Mouse (Mus musculus) E14TG2a.4 (cell line): ENCODE data around the gene Gm20388.
A peak's percentile ranks its signal among the peaks of the same experiment; 100 is the strongest.

Experiments
- H3K27me3 ChIP-seq: 2 replicates; pipeline ENCODE4 v1.6.1; 2014; ENCODE audit warnings: low read length, control low read depth; ENCODE audit not compliant: insufficient read depth
- H3K36me3 ChIP-seq: 2 replicates; pipeline ENCODE4 v1.6.1; 2014; ENCODE audit warnings: low read length, control low read depth; ENCODE audit not compliant: insufficient read depth
- H3K4me1 ChIP-seq: replicated peaks from 2 replicates; pipeline ENCODE4 v1.6.1; 2014; ENCODE audit warnings: low read depth, low read length, control low read depth
- H3K4me3 ChIP-seq: replicated peaks from 2 replicates; pipeline ENCODE4 v1.5.1; 2014; ENCODE audit warnings: mild to moderate bottlenecking, low read length
- H3K9me3 ChIP-seq: 2 replicates; pipeline ENCODE4 v1.6.1; 2014; ENCODE audit warnings: low read length, control low read depth
- CTCF ChIP-seq: conservative IDR thresholded peaks from 2 replicates; pipeline ENCODE4 v1.5.1; 2014; ENCODE audit warnings: low read length
- NANOG ChIP-seq: IDR thresholded peaks from 2 replicates; pipeline ENCODE4 v1.6.1; 2014; ENCODE audit warnings: borderline replicate concordance, low read length, mixed read lengths
- POU5F1 ChIP-seq: IDR thresholded peaks from 2 replicates; pipeline ENCODE4 v1.6.1; 2014; ENCODE audit warnings: low read length, borderline replicate concordance

The Gm20388 gene

DNA sequence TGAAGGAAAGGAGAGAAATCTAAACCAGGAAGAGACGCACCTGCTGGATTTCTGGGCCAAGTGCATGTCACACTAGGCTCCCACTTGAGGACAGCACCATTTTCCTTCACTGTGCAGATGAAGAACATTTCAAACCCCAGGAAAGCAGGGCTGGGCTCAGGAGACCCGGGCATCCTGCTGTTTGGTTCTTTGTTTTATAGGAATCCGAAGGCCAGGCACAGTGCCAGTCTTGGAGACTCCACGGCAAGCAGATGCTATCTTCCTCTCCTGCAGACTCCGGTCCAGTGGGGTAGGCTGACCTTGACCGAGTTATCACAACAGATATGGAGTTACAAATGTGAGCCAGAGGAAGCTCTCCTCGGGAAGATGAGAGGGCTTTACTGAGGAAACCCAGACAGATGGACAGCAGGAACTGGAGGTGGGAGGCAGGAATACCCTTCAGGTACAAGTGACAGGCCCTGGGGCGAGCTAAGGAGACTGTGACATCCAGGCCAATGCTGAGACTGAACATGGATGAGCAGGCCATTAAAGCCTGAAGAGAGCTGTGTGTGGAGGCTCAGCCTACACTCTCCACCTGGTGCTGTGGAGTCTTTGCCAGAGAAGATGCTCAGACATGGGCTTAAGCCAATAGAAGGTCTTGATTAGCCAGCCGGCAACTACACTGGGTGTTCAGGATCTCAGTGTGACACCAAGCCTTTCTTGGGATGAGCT, 4231.2 kb downstream of the Gm20388 start:
- TF ChIP-seq NANOG, result no peak
- TF ChIP-seq POU5F1, result no peak
- no peak for TF ChIP-seq CTCF

DNA sequence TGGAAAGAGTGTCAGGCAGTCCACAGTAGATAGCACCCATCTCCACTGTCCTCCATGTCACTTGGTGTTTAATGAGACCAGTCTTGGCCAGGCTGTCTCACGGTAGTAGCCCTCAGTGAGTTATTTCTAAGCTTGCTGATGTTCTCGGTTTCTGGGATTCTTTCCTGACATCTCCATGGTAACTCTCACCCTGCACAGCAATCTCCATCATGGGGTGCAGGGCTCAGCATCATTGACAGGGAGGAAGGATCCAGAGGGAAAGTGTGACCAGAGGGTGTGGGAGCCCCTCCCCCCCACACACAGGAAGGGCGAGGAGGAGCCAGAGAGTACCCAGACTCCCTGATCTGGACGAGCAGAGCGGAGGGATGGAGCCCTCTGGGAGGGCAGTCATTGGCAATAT, 4232.4 kb downstream of the Gm20388 start:
- Histone ChIP-seq H3K4me1 (peaks cover 29% of the 10 kb centered on the region), H3K27me3 (peaks cover 5% of the 10 kb centered on the region; the same call in 1 of the 2 replicates), H3K4me3 (no peak overlapping the region), H3K9me3 (peaks cover 10% of the 10 kb centered on the region), H3K36me3 (no peaks in the 10 kb centered on the region)
- TF ChIP-seq CTCF (no peak), POU5F1 (no peak), NANOG (no peak)

More for the DNA sequence above, 4231.2 kb downstream of the Gm20388 start:
- peaks cover 5% of the 10 kb centered on the region; the same call in 1 of the 2 replicates for H3K27me3 ChIP-seq
- H3K4me3 ChIP-seq, result no peak overlapping the region
- peaks cover 29% of the 10 kb centered on the region for H3K4me1 ChIP-seq
- no peaks in the 10 kb centered on the region for H3K36me3 ChIP-seq
- H3K9me3 ChIP-seq, result peaks cover 10% of the 10 kb centered on the region

DNA sequence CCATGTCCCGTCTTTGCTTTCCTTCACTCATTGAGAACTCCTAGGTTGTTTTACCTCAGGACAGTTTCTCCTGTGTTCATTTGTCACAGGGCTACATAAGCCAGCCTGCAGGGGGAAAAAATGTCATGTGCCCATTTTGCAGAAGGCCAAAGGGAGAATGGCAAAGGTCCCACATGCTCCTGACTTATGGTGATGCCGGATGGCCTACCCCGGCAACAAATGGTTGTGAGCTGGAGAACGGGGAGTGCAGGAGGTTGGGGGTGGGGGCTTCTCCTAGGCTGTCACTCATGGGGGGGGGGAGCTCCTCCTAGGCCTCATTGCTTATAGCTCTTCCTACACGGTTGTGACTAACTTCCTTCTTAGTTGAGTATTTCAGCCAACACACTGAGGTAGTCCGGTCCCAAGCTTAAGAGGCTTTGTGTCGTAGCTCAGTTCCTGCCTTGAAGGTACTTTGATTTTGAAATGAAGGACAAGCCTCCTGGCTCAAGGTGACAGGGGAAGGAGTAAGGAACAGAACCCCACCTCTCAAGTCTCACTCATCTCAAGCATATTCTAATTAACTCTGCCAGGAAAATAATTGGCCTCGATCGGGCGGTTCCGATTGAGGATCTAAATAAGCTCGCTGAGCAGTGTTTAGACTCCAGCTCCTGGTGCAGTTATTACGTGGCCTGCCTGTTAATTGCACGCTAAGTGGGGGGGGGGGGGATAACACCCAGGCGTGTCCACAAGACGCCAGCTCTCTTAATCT, 4233.4 kb downstream of the Gm20388 start:
- H3K4me3 ChIP-seq, result no peak overlapping the region; the same call in 1 of the 2 replicates
- peaks cover 29% of the 10 kb centered on the region for H3K4me1 ChIP-seq
- H3K9me3 ChIP-seq, result peaks cover 10% of the 10 kb centered on the region
- TF ChIP-seq NANOG (no peak), CTCF (no peak), POU5F1 (no peak)
- peaks cover 5% of the 10 kb centered on the region; the same call in 1 of the 2 replicates for H3K27me3 ChIP-seq
- H3K36me3 ChIP-seq, result no peaks in the 10 kb centered on the region

DNA sequence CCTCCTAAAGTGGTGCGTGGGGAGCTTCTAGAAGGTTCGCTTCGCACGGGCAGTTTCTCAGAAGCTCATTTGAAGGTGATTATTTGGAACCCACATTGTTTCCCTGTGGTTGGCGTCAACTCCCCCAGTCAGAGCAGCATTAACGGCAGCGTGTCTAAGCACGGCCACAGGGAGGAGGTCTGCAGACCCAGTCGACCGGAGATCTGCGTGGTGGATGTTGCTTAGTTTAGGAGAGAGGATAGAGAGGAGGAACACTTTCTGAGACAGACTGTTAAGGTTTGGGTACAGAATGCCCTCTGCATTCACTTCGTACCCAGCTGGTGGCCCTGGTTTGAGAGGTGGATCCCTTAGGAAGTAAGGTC, 4234.0 kb downstream of the Gm20388 start:
- Histone ChIP-seq H3K27me3 (peaks cover 5% of the 10 kb centered on the region; the same call in 1 of the 2 replicates), H3K9me3 (peaks cover 10% of the 10 kb centered on the region), H3K4me1 (peaks cover 29% of the 10 kb centered on the region), H3K36me3 (no peaks in the 10 kb centered on the region), H3K4me3 (no peak overlapping the region; the same call in 1 of the 2 replicates)
- no peak for TF ChIP-seq POU5F1
- TF ChIP-seq NANOG, result no peak
- TF ChIP-seq CTCF, result no peak

DNA sequence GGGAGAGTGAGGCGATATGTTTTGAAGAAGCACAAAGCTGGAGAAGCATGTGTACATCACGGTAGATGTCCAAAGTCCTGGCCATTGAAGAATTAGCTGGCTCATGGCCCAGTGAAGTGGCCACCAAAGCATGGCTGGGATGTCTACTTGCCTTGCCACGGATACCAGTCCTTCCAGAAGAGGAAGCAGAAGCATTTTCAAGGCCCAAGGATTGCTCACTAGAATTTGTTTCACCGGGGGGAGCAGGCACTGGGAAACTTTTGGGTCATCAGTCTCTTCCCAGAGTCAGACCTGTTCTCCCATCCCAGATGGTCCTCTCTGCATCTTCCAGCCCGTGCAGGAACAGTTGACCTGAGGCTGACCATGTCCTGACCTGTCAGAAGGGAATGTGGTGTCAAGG, 4235.6 kb downstream of the Gm20388 start:
- Histone ChIP-seq H3K9me3 (peaks cover 10% of the 10 kb centered on the region), H3K36me3 (no peaks in the 10 kb centered on the region)
- TF ChIP-seq POU5F1 (no peak), NANOG (no peak)

DNA sequence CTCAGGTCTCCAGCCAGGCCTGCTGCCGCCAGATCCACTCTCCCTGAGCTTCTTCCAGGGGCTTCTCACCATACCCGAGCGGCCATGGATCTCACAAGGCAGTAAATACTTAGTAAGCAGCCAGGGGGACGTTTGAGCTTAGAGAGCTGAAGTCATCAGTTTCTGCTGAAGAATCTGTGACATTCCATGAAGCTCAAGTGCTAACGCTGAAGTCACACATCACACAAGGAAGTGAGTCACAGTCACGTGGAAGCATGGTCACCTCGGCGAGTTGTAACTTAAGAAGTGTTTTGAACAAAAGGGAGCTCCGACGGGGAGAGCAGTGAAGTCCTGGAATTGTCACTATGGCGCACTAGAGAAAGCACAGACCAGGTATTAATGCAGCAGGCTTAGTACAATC, 4239.4 kb downstream of the Gm20388 start:
- Histone ChIP-seq H3K9me3 (peaks cover 5% of the 10 kb centered on the region; the same call in 1 of the 2 replicates), H3K27me3 (peaks cover 4% of the 10 kb centered on the region; the same call in 1 of the 2 replicates), H3K4me3 (no peak overlapping the region), H3K4me1 (peaks cover 4% of the 10 kb centered on the region; the same call in 1 of the 2 replicates), H3K36me3 (no peaks in the 10 kb centered on the region)
- TF ChIP-seq POU5F1 (no peak), CTCF (no peak), NANOG (no peak)

More for the DNA sequence above, 4235.6 kb downstream of the Gm20388 start:
- Histone ChIP-seq H3K4me3 (no peak overlapping the region), H3K27me3 (peaks cover 5% of the 10 kb centered on the region; the same call in 1 of the 2 replicates), H3K4me1 (peaks cover 23% of the 10 kb centered on the region)

DNA sequence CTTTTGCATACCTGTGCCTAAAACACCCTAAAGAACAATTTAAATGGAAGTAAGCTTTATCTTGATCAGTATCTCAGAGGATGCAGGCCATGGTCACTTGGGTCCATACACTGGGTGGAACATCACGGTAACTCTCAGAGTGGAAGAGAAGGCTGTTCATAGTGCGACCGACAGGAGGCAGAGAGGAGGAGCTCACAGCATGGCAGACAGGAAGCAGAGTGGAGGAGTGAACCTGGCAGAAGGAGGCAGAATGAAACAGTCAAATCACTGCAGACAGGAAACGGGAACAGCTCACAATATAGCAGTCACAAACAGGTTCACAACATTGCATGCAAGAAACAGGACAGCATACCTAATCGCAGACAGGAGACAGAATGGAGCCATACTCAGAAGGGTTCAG, 4239.9 kb downstream of the Gm20388 start:
- TF ChIP-seq NANOG (no peak), CTCF (0 out of 2 replicates have a peak, but pooled peaks have one; percentile 4), POU5F1 (no peak)
- H3K4me1 ChIP-seq, result 0 out of 2 replicates have a peak, but pooled peaks cover under 1% of the 10 kb centered on the region
- peaks cover 5% of the 10 kb centered on the region; the same call in 1 of the 2 replicates for H3K9me3 ChIP-seq
- no peaks in the 10 kb centered on the region for H3K36me3 ChIP-seq
- H3K4me3 ChIP-seq, result no peak overlapping the region
- no peaks in the 10 kb centered on the region for H3K27me3 ChIP-seq

DNA sequence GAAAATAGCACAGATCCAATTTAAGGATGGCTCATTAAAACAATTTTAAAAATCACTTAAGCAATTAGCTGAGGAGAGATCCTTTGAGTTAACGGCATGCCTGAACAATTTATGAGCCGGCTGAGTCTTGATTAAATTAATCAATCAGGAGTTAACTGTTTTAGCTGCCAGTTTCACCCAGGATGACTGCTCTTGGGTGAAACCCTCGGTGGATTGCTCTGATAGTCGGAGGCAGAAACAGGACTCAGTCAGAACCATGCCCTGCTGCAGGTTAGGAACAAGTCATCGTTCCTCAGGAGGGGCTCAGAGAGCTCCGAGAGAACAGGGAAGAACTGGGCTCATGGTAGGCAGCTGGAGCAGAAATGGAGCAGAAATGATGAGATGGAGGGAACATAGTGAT, 4241.2 kb downstream of the Gm20388 start:
- H3K4me3 ChIP-seq, result no peak overlapping the region
- H3K9me3 ChIP-seq, result peaks cover 5% of the 10 kb centered on the region; the same call in 1 of the 2 replicates
- H3K4me1 ChIP-seq, result peaks cover under 1% of the 10 kb centered on the region; the same call in 1 of the 2 replicates
- H3K36me3 ChIP-seq, result no peaks in the 10 kb centered on the region
- no peaks in the 10 kb centered on the region for H3K27me3 ChIP-seq
- TF ChIP-seq POU5F1 (no peak), NANOG (no peak), CTCF (no peak)

DNA sequence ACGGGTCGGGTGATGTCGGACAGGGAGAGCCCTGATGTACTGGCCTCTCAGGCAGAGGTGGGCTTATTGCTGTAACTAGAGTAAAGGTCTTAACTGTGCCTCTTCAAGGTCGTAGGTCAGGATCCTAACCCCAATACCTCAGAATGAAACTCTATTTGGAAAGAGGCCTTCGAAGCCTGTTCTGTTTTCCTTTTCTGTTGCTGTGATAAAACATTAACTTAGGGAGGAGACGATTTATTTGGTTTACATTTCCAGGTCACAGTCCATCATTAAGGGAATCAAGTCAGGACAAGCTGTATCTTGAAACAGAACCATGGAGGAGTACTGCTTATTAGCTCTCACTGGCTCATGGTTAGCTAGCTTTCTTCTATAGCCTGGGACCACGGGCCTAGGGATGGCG, 4242.1 kb downstream of the Gm20388 start:
- TF ChIP-seq NANOG, result no peak
- no peak for TF ChIP-seq CTCF
- no peak for TF ChIP-seq POU5F1
- H3K4me3 ChIP-seq, result no peak overlapping the region

More for the DNA sequence above, 4242.1 kb downstream of the Gm20388 start:
- Histone ChIP-seq H3K4me1 (peaks cover 4% of the 10 kb centered on the region; the same call in 1 of the 2 replicates), H3K9me3 (peaks cover 5% of the 10 kb centered on the region; the same call in 1 of the 2 replicates), H3K36me3 (no peaks in the 10 kb centered on the region), H3K27me3 (no peaks in the 10 kb centered on the region)
